Mouse (Mus musculus) bone marrow, adult 2 months (tissue): ENCODE data around the gene Atp11a. TPM values are rescaled to one million over a fixed set of nuclear protein-coding genes. Genes with fewer than 3 reads are reported as not detected.

Experiments
- H3K27ac ChIP-seq: fragments of 200-500 bp; 2 replicates; pipeline ENCODE4 v1.5.1; 2012; ENCODE audit warnings: low read depth, mild to moderate bottlenecking, control low read depth, inconsistent platforms, low read length; ENCODE audit not compliant: control insufficient read depth, poor library complexity, insufficient read depth
- H3K4me1 ChIP-seq: fragments of 200-500 bp; 2 replicates; pipeline ENCODE4 v1.6.1; 2011; ENCODE audit warnings: low read length; ENCODE audit not compliant: control insufficient read depth, insufficient read depth
- H3K4me3 ChIP-seq: fragments of 200-500 bp; replicated peaks from 2 replicates; pipeline ENCODE3; 2011; ENCODE audit warnings: mild to moderate bottlenecking, low read depth, low read length, control low read depth; ENCODE audit not compliant: control insufficient read depth
- CTCF ChIP-seq: fragments of 200-500 bp; IDR thresholded peaks from 2 replicates; pipeline ENCODE4 v1.5.1; 2011; ENCODE audit warnings: low read length, control low read depth; ENCODE audit not compliant: control insufficient read depth, insufficient read depth
- POLR2A ChIP-seq: fragments of 200-500 bp; IDR thresholded peaks from 2 replicates; pipeline ENCODE4 v1.6.1; 2011; ENCODE audit warnings: low read depth, mild to moderate bottlenecking, control low read depth, low read length, borderline replicate concordance; ENCODE audit not compliant: control insufficient read depth
- WGBS: fragments of 180-500 bp; shearing (Covaris S2); methylation state at CpG from one replicate; pipeline ENCODE4 v1.1.7; 2018; 5-methylcytosine and 5-hydroxymethylcytosine counted together
- polyA plus RNA-seq: library from polyadenylated mRNA; stranded (reverse); fragments of >200 nt; gene quantifications from 2 replicates; pipeline ENCODE4 v1.2.4, GENCODE M21; 2011; ENCODE audit warnings: low replicate concordance; ENCODE audit not compliant: missing spikeins, insufficient read depth, insufficient read length

Atp11a gene
- polyA plus RNA-seq, 1 experiment = 28.4 TPM

GRCm38 (mm10) chr8:12761873-12762272 is 5.1 kb downstream of the Atp11a start:
- TF ChIP-seq POLR2A = no peak
- no peak for TF ChIP-seq CTCF
- WGBS = 41% methylated on average over 3 of the region's 3 CpGs
- H3K27ac ChIP-seq = no peak overlapping the region
- H3K4me3 ChIP-seq = no peak overlapping the region
- peaks cover 3% of the 10 kb centered on the region; the same call in 1 of the 2 replicates for H3K4me1 ChIP-seq

- H3K4me3 ChIP-seq = no peak overlapping the region
- H3K4me1 ChIP-seq = peaks cover 3% of the 10 kb centered on the region; the same call in 1 of the 2 replicates
- TF ChIP-seq CTCF (no peak), POLR2A (no peak)
- WGBS = 82% methylated on average over 4 of the region's 4 CpGs
- no peak overlapping the region for H3K27ac ChIP-seq
These were observed 6.8 kb downstream of the Atp11a start for GRCm38 (mm10) chr8:12763565-12764108.

DNA sequence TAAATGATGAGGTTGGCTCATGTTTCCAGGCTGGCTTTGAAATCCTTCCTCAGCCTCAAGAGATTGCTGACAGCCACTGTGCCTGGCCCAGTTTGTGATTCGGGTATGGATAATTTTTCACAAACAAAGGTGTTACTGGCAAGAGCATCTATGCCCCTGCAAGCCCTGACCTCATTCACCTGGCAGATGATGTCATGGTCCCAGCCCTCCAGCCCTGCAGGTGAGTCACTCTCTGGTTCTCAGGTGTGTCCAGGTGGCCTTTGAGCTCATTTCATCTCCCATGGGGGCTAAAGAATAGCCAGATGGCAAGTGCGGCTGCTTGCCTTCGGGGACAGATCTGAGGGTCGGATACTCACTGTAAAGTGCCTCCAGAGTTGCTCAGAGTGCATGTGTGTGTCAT is 8.2 kb downstream of the Atp11a start:
- peaks cover 3% of the 10 kb centered on the region; the same call in 1 of the 2 replicates for H3K4me1 ChIP-seq
- TF ChIP-seq POLR2A (no peak), CTCF (no peak)
- no peak overlapping the region for H3K27ac ChIP-seq
- H3K4me3 ChIP-seq = no peak overlapping the region
- WGBS = 86% methylated on average over 4 of the region's 4 CpGs

DNA sequence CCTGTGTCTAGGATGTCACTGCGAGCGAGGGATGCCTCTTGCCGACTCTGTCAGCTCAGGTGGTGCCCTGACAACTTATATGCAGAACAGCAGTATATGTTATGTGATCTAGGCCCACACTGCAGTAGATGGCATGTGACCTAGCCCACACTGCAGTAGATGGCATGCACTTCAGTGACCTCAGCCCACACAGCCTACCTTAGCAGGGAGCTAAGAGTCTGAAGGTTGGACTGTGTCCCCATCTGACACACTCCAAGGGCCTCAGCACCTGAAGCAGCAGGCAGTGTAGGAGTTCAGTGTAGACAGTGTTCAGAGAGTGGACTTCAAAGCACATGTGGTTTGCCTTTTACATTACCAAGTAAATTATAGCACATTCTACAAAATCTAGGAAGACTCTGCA is 10.4 kb downstream of the Atp11a start:
- TF ChIP-seq POLR2A (no peak), CTCF (no peak)
- WGBS = 89% methylated on average over 3 of the region's 3 CpGs
- Histone ChIP-seq H3K4me1 (no peaks in the 10 kb centered on the region), H3K27ac (no peak overlapping the region), H3K4me3 (no peak overlapping the region)

DNA sequence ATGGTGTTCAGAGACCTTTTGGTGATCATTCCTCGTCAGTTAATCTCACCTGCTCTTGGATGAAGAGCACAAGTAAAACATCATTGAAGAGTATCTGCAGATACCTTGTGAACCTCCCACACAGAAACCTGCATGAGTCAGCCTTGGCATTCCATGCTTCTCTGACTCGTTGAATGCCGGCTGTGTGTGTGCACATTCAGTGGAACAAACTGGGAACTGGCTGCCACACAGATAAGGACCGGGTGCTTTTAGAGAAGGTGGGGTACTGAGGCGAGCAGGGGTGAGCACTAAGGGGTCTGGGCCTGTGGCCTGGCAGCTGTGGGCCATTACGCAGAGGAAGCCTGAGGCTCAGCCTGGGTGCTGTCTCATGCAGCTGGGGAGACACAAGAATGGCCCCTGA is 11.9 kb downstream of the Atp11a start:
- no peak overlapping the region for H3K4me3 ChIP-seq
- H3K4me1 ChIP-seq = no peaks in the 10 kb centered on the region
- no peak overlapping the region for H3K27ac ChIP-seq
- WGBS = 78% methylated on average over 6 of the region's 6 CpGs
- TF ChIP-seq CTCF (no peak), POLR2A (no peak)

DNA sequence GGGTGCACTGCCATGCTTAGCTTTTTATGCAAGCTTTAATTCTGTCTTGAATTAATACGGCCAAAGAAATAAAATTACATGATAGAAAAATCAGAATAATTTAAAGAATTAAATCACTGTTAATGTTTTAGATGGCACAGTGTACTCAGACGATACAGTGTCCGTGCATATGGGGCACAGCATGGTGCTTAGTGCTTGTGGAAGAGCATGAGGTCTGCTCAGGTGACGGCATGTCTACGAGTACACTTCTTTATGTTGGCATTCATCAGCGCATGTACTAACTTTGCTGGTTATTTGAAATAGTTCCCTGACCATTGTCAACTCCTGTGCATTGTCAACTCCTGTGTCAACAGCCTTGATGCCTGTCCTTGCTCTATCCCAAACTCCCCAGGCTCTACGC is 12.5 kb downstream of the Atp11a start:
- no peak overlapping the region for H3K27ac ChIP-seq
- H3K4me3 ChIP-seq = no peak overlapping the region
- TF ChIP-seq POLR2A (no peak), CTCF (no peak)
- 86% methylated on average over 7 of the region's 7 CpGs for WGBS
- H3K4me1 ChIP-seq = no peaks in the 10 kb centered on the region

DNA sequence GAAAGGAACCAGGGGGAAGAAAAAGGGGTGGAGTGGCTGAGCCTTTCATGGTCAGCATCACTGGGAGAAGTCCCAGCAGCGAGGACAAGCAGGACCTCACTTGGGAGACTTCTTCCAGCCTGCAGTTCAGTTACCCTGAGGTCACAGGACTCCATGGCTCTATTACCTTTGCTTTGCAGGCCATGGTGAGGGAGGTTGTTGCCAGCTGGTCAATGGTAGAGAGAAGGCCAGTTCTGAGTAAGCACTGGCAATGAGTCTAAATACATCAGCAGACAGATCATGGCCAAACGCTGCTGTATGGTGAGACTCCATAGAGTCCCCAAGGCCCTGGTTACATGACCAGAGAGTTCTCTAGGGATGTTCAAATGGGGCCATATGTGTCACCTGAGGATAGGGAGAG is 15.5 kb downstream of the Atp11a start:
- 78% methylated on average over 2 of the region's 2 CpGs for WGBS
- Histone ChIP-seq H3K4me3 (no peak overlapping the region), H3K4me1 (no peaks in the 10 kb centered on the region; the same call in 1 of the 2 replicates), H3K27ac (no peak overlapping the region)
- TF ChIP-seq CTCF (no peak), POLR2A (no peak)

DNA sequence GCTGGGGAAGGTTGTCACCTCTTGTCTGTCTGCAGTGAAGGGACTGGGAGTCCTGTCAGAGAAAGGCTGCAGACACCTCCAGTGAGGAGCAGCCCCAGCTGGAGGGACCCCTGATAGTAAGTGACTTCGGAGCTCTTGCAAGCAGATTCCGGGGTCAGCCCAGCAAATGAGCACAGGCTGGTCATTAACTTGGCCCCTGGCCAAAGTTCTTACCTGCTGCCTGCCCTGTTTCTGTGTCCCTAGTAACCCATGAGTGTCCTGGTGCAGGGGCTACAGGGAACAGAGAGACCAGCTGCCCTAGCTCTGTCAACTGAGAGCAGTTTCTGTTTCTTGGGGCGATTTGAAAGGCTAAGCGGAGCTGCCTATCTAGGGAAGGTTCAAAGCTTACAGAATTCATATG is 17.1 kb downstream of the Atp11a start:
- no peak for TF ChIP-seq POLR2A
- TF ChIP-seq CTCF = no peak
- Histone ChIP-seq H3K4me1 (no peaks in the 10 kb centered on the region; the same call in 1 of the 2 replicates), H3K4me3 (no peak overlapping the region), H3K27ac (no peak overlapping the region)
- WGBS = 87% methylated on average over 4 of the region's 4 CpGs

- no peak for TF ChIP-seq POLR2A
- TF ChIP-seq CTCF = no peak
- Histone ChIP-seq H3K4me3 (no peak overlapping the region), H3K4me1 (no peaks in the 10 kb centered on the region; the same call in 1 of the 2 replicates), H3K27ac (no peak overlapping the region)
- WGBS = 69% methylated on average over 4 of the region's 4 CpGs
These were observed 18.1 kb downstream of the Atp11a start for GRCm38 (mm10) chr8:12774872-12775298.
